Comparison of ENCODE assay signal across 7 mouse cellular contexts in genomic region chr17:56325450-56326152, GRCm38 (mm10). TPM values are rescaled to one million over a fixed set of nuclear protein-coding genes. Genes with fewer than 3 reads are reported as not detected.
DNase-seq lines count a peak whose midpoint lies in the region; ATAC-seq lines count a peak whose summit lies in the region.

Kdm4b (plus strand) TSS chr17:56326062.

- H3K9ac ChIP-seq in intestine, embryonic 16.5 days (ENCODE audit: low read depth, low read length), result peak within 1 kb of the TSS; percentile 92
- H3K9ac ChIP-seq in midbrain, embryonic 11.5 days (ENCODE audit: low read length), result peak within 1 kb of the TSS; percentile 94

- peaks cover under 1% of the 10 kb centered on the region; the same call in 1 of the 2 replicates for H3K36me3 ChIP-seq in intestine, embryonic 16.5 days (ENCODE audit: control insufficient read depth, insufficient read depth, low read length)
- peaks cover 2% of the 10 kb centered on the region; the same call in 1 of the 2 replicates for H3K36me3 ChIP-seq in midbrain, embryonic 11.5 days (ENCODE audit: control insufficient read depth, insufficient read depth, low read length)

- peaks cover 28% of the 10 kb centered on the region for H3K4me1 ChIP-seq in intestine, embryonic 16.5 days (ENCODE audit: control insufficient read depth, insufficient read depth, low read length)
- H3K4me1 ChIP-seq in midbrain, embryonic 11.5 days (ENCODE audit: control insufficient read depth, insufficient read depth, low read length), result peaks cover 19% of the 10 kb centered on the region

- peak; percentile 99 for ATAC-seq in intestine, embryonic 16.5 days
- ATAC-seq in midbrain, embryonic 11.5 days (ENCODE audit: low FRiP score), result peak; percentile 99

- WGBS in intestine, embryonic 16.5 days, result under 1% methylated on average over 54 of the region's 57 CpGs
- under 1% methylated on average over 47 of the region's 57 CpGs for WGBS in midbrain, embryonic 11.5 days

- peak; percentile 100 for DNase-seq in adrenal gland, adult 8-10 months
- peak; percentile 99 for DNase-seq in embryo, embryonic 9.5 days (ENCODE audit: extremely low spot score)
- peak; percentile 99 for DNase-seq in gastrocnemius, postnatal 4 days (ENCODE audit: low spot score in 2 of 2)
- DNase-seq in left cerebral cortex, postnatal 36 days (ENCODE audit: low spot score in 2 of 2), result peak; percentile 99
- peak; percentile 100 for DNase-seq in midbrain, embryonic 11.5 days (ENCODE audit: low spot score, missing footprints)
- peak; percentile 99 for DNase-seq in skeletal muscle tissue, adult 2 months (ENCODE audit: low read depth, low spot score)

- peak within 1 kb of the TSS; percentile 69 for H3K4me2 ChIP-seq in intestine, embryonic 16.5 days (ENCODE audit: low read depth, low read length)
- peak within 1 kb of the TSS; percentile 73 for H3K4me2 ChIP-seq in midbrain, embryonic 11.5 days

- no peaks in the 10 kb centered on the region for H3K27me3 ChIP-seq in intestine, embryonic 16.5 days (replicated peaks; ENCODE audit: control insufficient read depth, insufficient read depth, low read length)
- H3K27me3 ChIP-seq in midbrain, embryonic 11.5 days (ENCODE audit: control insufficient read depth, insufficient read depth, low read length), result no peaks in the 10 kb centered on the region

- intact Hi-C loops in left cerebral cortex, postnatal 36 days (cut with DNase I), result loop anchor here (5.0 kb wide), 1 partner anchor 48 kb away; the partner anchor contains the start of gene Ticam1

- H3K27ac ChIP-seq in intestine, embryonic 16.5 days (ENCODE audit: low read length), result peak within 1 kb of the TSS; percentile 96
- peak within 1 kb of the TSS; percentile 82 for H3K27ac ChIP-seq in midbrain, embryonic 11.5 days (ENCODE audit: low read depth, low read length)

- H3K4me3 ChIP-seq in intestine, embryonic 16.5 days (ENCODE audit: low read length), result peak within 1 kb of the TSS; percentile 94
- peak within 1 kb of the TSS; percentile 90 for H3K4me3 ChIP-seq in midbrain, embryonic 11.5 days (ENCODE audit: low read depth, low read length)

- no peaks in the 10 kb centered on the region for H3K9me3 ChIP-seq in intestine, embryonic 16.5 days (ENCODE audit: control insufficient read depth, low read length)
- H3K9me3 ChIP-seq in midbrain, embryonic 11.5 days (ENCODE audit: control insufficient read depth, low read length), result no peaks in the 10 kb centered on the region

RNA-seq across cellular contexts. Expression of gene Kdm4b, which starts in this region (rescaled TPM):
- 10 to 100 TPM; 36.7 to 54.1 (median 47.4) TPM for total RNA-seq in adrenal gland, adult 8-10 months (2022)
- total RNA-seq in gastrocnemius, postnatal 4 days (2021), result 10 to 100 TPM; 33.3 to 35.0 TPM
- polyA plus RNA-seq in intestine, embryonic 16.5 days (2015; fragmentation: Nextera tagmentation; extraction: Ambion mirVana), result 21.3 and 22.5 TPM in 2 replicates
- 10 to 100 TPM; 64.4 to 78.3 TPM for total RNA-seq in left cerebral cortex, postnatal 36 days (2021)
- polyA plus RNA-seq in midbrain, embryonic 11.5 days (2014; fragmentation: Nextera tagmentation; extraction: Ambion mirVana), result 33.3 and 39.6 TPM in 2 replicates

Comparison
In these comparisons a context has a peak if more than half of its experiments do, and no peak if none do; other contexts are left out.
1. Peak in every context shown above with its lines: DNase-seq, ATAC-seq, H3K4me3 ChIP-seq and H3K27ac ChIP-seq.